Mouse (Mus musculus) lung, postnatal 0 days (tissue): Measurements from ENCODE around the gene Rtn4rl1. TPM values are rescaled to one million over a fixed set of nuclear protein-coding genes. Genes with fewer than 3 reads are reported as not detected.

Experiments
- ATAC-seq: fragments of 200-750 bp; cut with Nextera tagmentation; 2 replicates; pipeline ENCODE4 v1.8.0; 2017; ENCODE audit warnings: moderate library complexity
- DNase-seq: peaks from one replicate; pipeline ENCODE4 v3.0.0-alpha.2; 2016; ENCODE audit warnings: low spot score
- H3K27ac ChIP-seq: fragments of 300-500 bp; sonication (generic); 2 replicates; pipeline ENCODE4 v1.5.1; 2014; ENCODE audit warnings: antibody characterized with exemption, mild to moderate bottlenecking, low read length, mixed read lengths
- H3K27me3 ChIP-seq: fragments of 300-500 bp; sonication (generic); replicated peaks from 2 replicates; pipeline ENCODE4 v1.6.1; 2014; ENCODE audit warnings: low read length, mixed read lengths; ENCODE audit not compliant: insufficient read depth
- H3K36me3 ChIP-seq: fragments of 300-500 bp; sonication (generic); 2 replicates; pipeline ENCODE4 v1.6.1; 2014; ENCODE audit warnings: low read length, mixed read lengths; ENCODE audit not compliant: insufficient read depth
- H3K4me1 ChIP-seq: fragments of 300-500 bp; sonication (generic); 2 replicates; pipeline ENCODE4 v1.6.1; 2014; ENCODE audit warnings: antibody characterized with exemption, low read depth, low read length, mixed read lengths; ENCODE audit not compliant: insufficient read depth
- H3K4me2 ChIP-seq: fragments of 300-500 bp; sonication (generic); replicated peaks from 2 replicates; pipeline ENCODE4 v1.6.1; 2014; ENCODE audit warnings: low read depth, mild to moderate bottlenecking, low read length, moderate library complexity, mixed read lengths
- H3K4me3 ChIP-seq: fragments of 300-500 bp; sonication (generic); 2 replicates; pipeline ENCODE4 v1.5.1; 2014; ENCODE audit warnings: low read depth, low read length
- H3K9ac ChIP-seq: fragments of 300-500 bp; sonication (generic); replicated peaks from 2 replicates; pipeline ENCODE4 v1.6.1; 2014; ENCODE audit warnings: low read depth, mild to moderate bottlenecking
- H3K9me3 ChIP-seq: fragments of 300-500 bp; sonication (generic); 2 replicates; pipeline ENCODE4 v1.6.1; 2016; ENCODE audit warnings: low read length, mixed read lengths
- CTCF ChIP-seq: IDR thresholded peaks from 2 replicates; pipeline ENCODE4 v1.5.1; 2016; ENCODE audit warnings: antibody characterized with exemption, mild to moderate bottlenecking
- EP300 ChIP-seq: IDR thresholded peaks from 2 replicates; pipeline ENCODE4 v1.6.1; 2016; ENCODE audit warnings: antibody characterized with exemption, mild to moderate bottlenecking, control low read depth
- WGBS: fragments of 180-500 bp; shearing (Covaris S2); extraction: QIAGEN DNeasy Blood & Tissue Kit; methylation state at CpG from one replicate; pipeline ENCODE4 v1.1.7; 2014; 5-methylcytosine and 5-hydroxymethylcytosine counted together
- polyA plus RNA-seq: library from polyadenylated mRNA; unstranded; fragments of >200 nt; fragmentation: Nextera tagmentation; extraction: Ambion mirVana; gene quantifications from 2 replicates; pipeline ENCODE4 v1.2.1, GENCODE M21; 2015

The Rtn4rl1 gene
- polyA plus RNA-seq, 1 experiment from 2014 or later, result 4.3 TPM

- DNase-seq, result no peak
Measured at GRCm38 (mm10) chr11:75259996-75260561, 66.5 kb downstream of the Rtn4rl1 start.

DNA sequence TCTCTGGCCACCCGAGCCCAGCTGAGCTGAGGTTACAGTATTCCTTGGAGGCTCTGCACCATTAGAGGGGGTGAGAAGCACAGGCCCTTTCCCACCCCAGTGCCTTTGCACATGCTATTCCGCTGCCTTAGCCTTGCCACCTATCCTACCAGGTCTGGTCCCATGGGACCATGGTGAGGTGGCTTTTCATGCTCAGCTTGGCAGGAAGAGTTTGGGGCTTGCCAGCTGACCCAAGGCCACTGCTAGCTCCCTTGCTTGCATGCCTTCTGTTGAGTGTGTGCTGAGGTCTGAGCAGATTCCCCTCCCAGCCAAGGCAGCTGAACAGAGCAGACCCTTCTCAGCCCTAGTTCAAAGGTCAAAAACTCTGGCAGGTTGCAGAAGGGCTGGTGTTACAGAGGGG lies 67.4 kb downstream of the Rtn4rl1 start:
- Histone ChIP-seq H3K4me2 (no peak overlapping the region), H3K4me3 (no peak overlapping the region), H3K9me3 (no peaks in the 10 kb centered on the region), H3K27me3 (no peaks in the 10 kb centered on the region), H3K9ac (no peak overlapping the region), H3K4me1 (no peaks in the 10 kb centered on the region), H3K27ac (no peak overlapping the region), H3K36me3 (no peaks in the 10 kb centered on the region)
- no peak for DNase-seq
- WGBS, result 88% methylated on average over 2 of the region's 2 CpGs
- ATAC-seq, result no peak
- TF ChIP-seq EP300, result no peak
- TF ChIP-seq CTCF, result no peak

More at GRCm38 (mm10) chr11:75259996-75260561, 66.5 kb downstream of the Rtn4rl1 start:
- Histone ChIP-seq H3K9me3 (no peaks in the 10 kb centered on the region), H3K4me2 (no peak overlapping the region), H3K4me1 (peaks cover under 1% of the 10 kb centered on the region; the same call in 1 of the 2 replicates), H3K9ac (no peak overlapping the region), H3K27me3 (no peaks in the 10 kb centered on the region), H3K4me3 (no peak overlapping the region), H3K27ac (no peak overlapping the region), H3K36me3 (no peaks in the 10 kb centered on the region)
- 57% methylated on average over 10 of the region's 10 CpGs for WGBS
- TF ChIP-seq CTCF, result no peak
- no peak for TF ChIP-seq EP300
- peak; percentile 20; the same call in 1 of the 2 replicates for ATAC-seq

DNA sequence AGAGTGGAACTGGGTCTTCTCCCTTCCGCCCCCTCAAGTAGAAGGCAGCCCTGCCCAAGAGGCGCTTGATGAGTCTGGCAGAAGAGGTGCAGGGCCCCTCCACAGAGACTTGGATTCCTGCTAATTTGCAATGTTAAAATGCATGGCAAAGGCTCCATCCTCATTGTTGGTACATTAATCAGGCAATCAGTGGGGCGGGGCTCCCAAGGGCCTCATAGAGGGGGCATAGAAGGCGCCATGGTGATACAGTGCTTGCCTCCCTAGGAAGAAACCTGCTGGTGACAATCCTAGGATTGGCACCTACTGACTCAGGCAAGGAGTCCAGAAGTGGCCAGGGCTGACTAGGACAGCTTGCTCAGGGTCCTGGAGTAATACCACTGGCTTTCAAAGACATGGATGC lies 68.1 kb downstream of the Rtn4rl1 start:
- H3K27me3 ChIP-seq, result no peaks in the 10 kb centered on the region
- no peak for TF ChIP-seq CTCF
- no peak for ATAC-seq
- no peak for DNase-seq
- no peaks in the 10 kb centered on the region for H3K4me1 ChIP-seq
- no peak overlapping the region for H3K9ac ChIP-seq
- no peaks in the 10 kb centered on the region for H3K9me3 ChIP-seq
- no peak overlapping the region for H3K4me2 ChIP-seq
- no peak overlapping the region for H3K4me3 ChIP-seq
- no peak overlapping the region for H3K27ac ChIP-seq
- no peaks in the 10 kb centered on the region for H3K36me3 ChIP-seq
- 87% methylated on average over 4 of the region's 4 CpGs for WGBS

DNA sequence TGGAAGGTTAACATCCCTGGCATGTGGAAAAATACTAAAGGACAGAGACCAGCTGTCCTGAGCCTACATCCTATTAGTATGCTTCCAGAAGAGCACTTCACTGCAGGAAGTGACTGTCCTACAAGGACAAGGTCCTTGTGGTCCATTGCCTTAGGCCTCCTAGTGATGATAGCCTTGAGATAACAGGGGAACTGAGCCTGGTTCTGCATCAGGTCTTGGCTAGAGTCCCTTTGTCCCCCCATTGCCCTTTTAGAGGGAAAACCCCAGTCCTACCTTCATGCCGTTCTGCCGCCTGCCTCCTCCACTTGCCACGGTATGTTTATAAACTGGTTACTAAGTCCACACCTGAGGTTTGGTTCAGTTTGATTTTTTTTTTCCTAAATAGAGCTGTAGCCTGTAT lies 68.6 kb downstream of the Rtn4rl1 start:
- H3K4me2 ChIP-seq, result no peak overlapping the region
- H3K36me3 ChIP-seq, result no peaks in the 10 kb centered on the region
- ATAC-seq (no peak), DNase-seq (no peak)
- no peaks in the 10 kb centered on the region for H3K4me1 ChIP-seq
- no peaks in the 10 kb centered on the region for H3K9me3 ChIP-seq
- no peak overlapping the region for H3K27ac ChIP-seq
- no peak for TF ChIP-seq EP300
- no peak for TF ChIP-seq CTCF
- H3K27me3 ChIP-seq, result no peaks in the 10 kb centered on the region
- H3K4me3 ChIP-seq, result no peak overlapping the region
- H3K9ac ChIP-seq, result no peak overlapping the region
- 82% methylated on average over 3 of the region's 3 CpGs for WGBS

DNA sequence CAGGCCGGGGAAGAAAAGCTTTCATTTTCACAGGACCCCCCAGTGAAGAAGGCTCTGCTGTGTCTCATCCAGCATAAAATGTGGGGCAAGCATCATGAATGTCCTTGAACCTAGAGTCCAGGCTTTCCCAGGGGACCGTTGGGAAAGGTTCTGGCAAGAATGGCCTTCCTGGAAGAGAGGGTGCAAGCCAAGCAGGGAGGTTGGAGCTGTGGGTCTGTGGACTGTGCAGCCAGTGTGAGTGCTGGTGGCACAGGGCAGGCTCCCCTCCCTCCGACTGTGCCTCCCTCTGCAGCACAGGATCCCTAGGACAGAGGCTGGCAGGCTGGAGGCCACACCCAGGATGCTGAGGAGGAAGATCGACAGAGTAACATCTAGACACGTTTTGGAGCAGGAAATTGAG lies 69.2 kb downstream of the Rtn4rl1 start:
- no peak for TF ChIP-seq CTCF
- TF ChIP-seq EP300, result no peak
- Histone ChIP-seq H3K36me3 (no peaks in the 10 kb centered on the region), H3K4me2 (no peak overlapping the region), H3K4me3 (no peak overlapping the region), H3K9ac (no peak overlapping the region), H3K4me1 (no peaks in the 10 kb centered on the region), H3K9me3 (no peaks in the 10 kb centered on the region), H3K27ac (no peak overlapping the region), H3K27me3 (no peaks in the 10 kb centered on the region)
- ATAC-seq (no peak; the same call in 1 of the 2 replicates), DNase-seq (no peak)
- WGBS, result 35% methylated on average over 5 of the region's 5 CpGs

GRCm38 (mm10) chr11:75263274-75263963 lies 69.8 kb downstream of the Rtn4rl1 start:
- Histone ChIP-seq H3K27ac (no peak overlapping the region), H3K27me3 (no peaks in the 10 kb centered on the region), H3K4me1 (no peaks in the 10 kb centered on the region), H3K4me3 (no peak overlapping the region), H3K9ac (no peak overlapping the region), H3K4me2 (no peak overlapping the region), H3K36me3 (no peaks in the 10 kb centered on the region), H3K9me3 (no peaks in the 10 kb centered on the region)
- no peak for TF ChIP-seq EP300
- no peak for TF ChIP-seq CTCF
- DNase-seq (peak; percentile 46), ATAC-seq (peak; percentile 37; the same call in 1 of the 2 replicates)
- WGBS, result 61% methylated on average over 15 of the region's 15 CpGs
